ENCODE assay signal across 20 mouse cellular contexts in genomic region chr3:23135551-23135950, GRCm38 (mm10).
DNase-seq lines count a peak whose midpoint lies in the region; ATAC-seq and TF ChIP-seq lines count a peak whose summit lies in the region.
"Had no signal": no experiment of that assay in that cellular context is flagged by ENCODE, and none has a peak within 500 bp of the region (broad histone marks: within the 10 kb centered on the region; RNA-seq: fewer than 3 reads in every experiment).

No protein-coding gene starts in this region.

- no peak for TF ChIP-seq POLR2A in brain, embryonic 14.5 days (IDR thresholded peaks at IDR 0.05; ENCODE audit: borderline replicate concordance, extremely low read depth, insufficient read depth, insufficient read length, poor library complexity, severe bottlenecking)

- no peak overlapping the region for H3K9ac ChIP-seq in kidney, embryonic 15.5 days
- no peak overlapping the region for H3K9ac ChIP-seq in kidney, embryonic 16.5 days (replicated peaks; ENCODE audit: low read length)
- no peak overlapping the region for H3K9ac ChIP-seq in midbrain, embryonic 14.5 days (replicated peaks; ENCODE audit: low read length)
- H3K9ac ChIP-seq: forebrain, embryonic 13.5 days; hindbrain, embryonic 12.5 days; hindbrain, embryonic 15.5 days had no signal

- no peaks in the 10 kb centered on the region for H3K9me3 ChIP-seq in kidney, embryonic 15.5 days (replicated peaks)
- H3K9me3 ChIP-seq in kidney, embryonic 16.5 days (ENCODE audit: low read length): no peaks in the 10 kb centered on the region
- no peaks in the 10 kb centered on the region for H3K9me3 ChIP-seq in midbrain, embryonic 14.5 days (ENCODE audit: control insufficient read depth, low read length)
- H3K9me3 ChIP-seq: forebrain, embryonic 10.5 days; forebrain, embryonic 13.5 days; hindbrain, embryonic 12.5 days; hindbrain, embryonic 15.5 days had no signal

- H3K4me1 ChIP-seq in kidney, embryonic 15.5 days: no peaks in the 10 kb centered on the region
- H3K4me1 ChIP-seq in kidney, embryonic 16.5 days (ENCODE audit: insufficient read depth, low read length): no peaks in the 10 kb centered on the region
- no peaks in the 10 kb centered on the region for H3K4me1 ChIP-seq in midbrain, embryonic 14.5 days (ENCODE audit: control insufficient read depth, insufficient read depth, low read length)
- H3K4me1 ChIP-seq: forebrain, embryonic 10.5 days; forebrain, embryonic 13.5 days; hindbrain, embryonic 12.5 days; hindbrain, embryonic 15.5 days had no signal

- no peaks in the 10 kb centered on the region for H3K27me3 ChIP-seq in kidney, embryonic 15.5 days
- H3K27me3 ChIP-seq in kidney, embryonic 16.5 days (ENCODE audit: insufficient read depth, low read length): no peaks in the 10 kb centered on the region
- no peaks in the 10 kb centered on the region for H3K27me3 ChIP-seq in midbrain, embryonic 14.5 days (ENCODE audit: control insufficient read depth, insufficient read depth, low read length)
- H3K27me3 ChIP-seq: forebrain, embryonic 13.5 days; hindbrain, embryonic 12.5 days; hindbrain, embryonic 15.5 days had no signal

- no peak overlapping the region for H3K4me3 ChIP-seq in kidney, embryonic 15.5 days (replicated peaks)
- no peak overlapping the region for H3K4me3 ChIP-seq in kidney, embryonic 16.5 days (ENCODE audit: low read length)
- H3K4me3 ChIP-seq in midbrain, embryonic 14.5 days (replicated peaks; ENCODE audit: low read depth, low read length): no peak overlapping the region
- H3K4me3 ChIP-seq: forebrain, embryonic 10.5 days; forebrain, embryonic 13.5 days; hindbrain, embryonic 12.5 days; hindbrain, embryonic 15.5 days had no signal

- no peak overlapping the region for H3K4me2 ChIP-seq in kidney, embryonic 15.5 days
- no peak overlapping the region for H3K4me2 ChIP-seq in kidney, embryonic 16.5 days (replicated peaks; ENCODE audit: low read depth, low read length)
- H3K4me2 ChIP-seq in midbrain, embryonic 14.5 days (ENCODE audit: low read length): no peak overlapping the region
- H3K4me2 ChIP-seq: forebrain, embryonic 13.5 days; heart, embryonic 11.5 days; hindbrain, embryonic 12.5 days; hindbrain, embryonic 15.5 days had no signal

- peak; percentile 4 for DNase-seq in R1 (ENCODE audit: low read depth, low spot score)
- peak; percentile 5 for DNase-seq in brain, embryonic 14.5 days (ENCODE audit: low read depth)
- DNase-seq in left cerebral cortex, postnatal 10 days (ENCODE audit: extremely low spot score in 1 of 2, low spot score in 2 of 2): no peak
- no peak for DNase-seq in midbrain, embryonic 14.5 days
- DNase-seq: adrenal gland, postnatal 10 days; adrenal gland, postnatal 36 days; cerebellum, adult 18-20 months; cerebellum, adult 9-10 months; cerebellum, postnatal 14 days; gastrocnemius, postnatal 14 days; heart, adult 11 months had no signal

- no peak overlapping the region for H3K27ac ChIP-seq in kidney, embryonic 15.5 days
- H3K27ac ChIP-seq in kidney, embryonic 16.5 days (ENCODE audit: low read length): no peak overlapping the region
- no peak overlapping the region for H3K27ac ChIP-seq in midbrain, embryonic 14.5 days (replicated peaks; ENCODE audit: low read depth, low read length)
- H3K27ac ChIP-seq: forebrain, embryonic 10.5 days; forebrain, embryonic 13.5 days; hindbrain, embryonic 12.5 days; hindbrain, embryonic 15.5 days had no signal

- WGBS in kidney, embryonic 15.5 days: 53% methylated on average over 1 of the region's 1 CpGs
- 52% methylated on average over 1 of the region's 1 CpGs for WGBS in kidney, embryonic 16.5 days
- WGBS in midbrain, embryonic 14.5 days: 84% methylated on average over 1 of the region's 1 CpGs

- ATAC-seq in kidney, embryonic 15.5 days (replicated peaks; ENCODE audit: low FRiP score): peak; percentile 58
- ATAC-seq in kidney, embryonic 16.5 days (ENCODE audit: low FRiP score, low TSS enrichment): no peak
- ATAC-seq in midbrain, embryonic 14.5 days (ENCODE audit: low FRiP score, low TSS enrichment): no peak
- ATAC-seq: CD4-positive, CD25-positive, alpha-beta regulatory T cell, adult 4 months; forebrain, embryonic 13.5 days; forebrain, embryonic 16.5 days had no signal

- TF ChIP-seq CTCF in brain, embryonic 14.5 days (IDR thresholded peaks at IDR 0.05; ENCODE audit: borderline replicate concordance, extremely low read depth, insufficient read depth, insufficient read length): no peak

- intact Hi-C loops in left cerebral cortex, postnatal 10 days (cut with DNase I): no loop called here

- H3K36me3 ChIP-seq in kidney, embryonic 15.5 days: no peaks in the 10 kb centered on the region
- H3K36me3 ChIP-seq in kidney, embryonic 16.5 days (ENCODE audit: insufficient read depth, low read length): no peaks in the 10 kb centered on the region
- no peaks in the 10 kb centered on the region for H3K36me3 ChIP-seq in midbrain, embryonic 14.5 days (ENCODE audit: control insufficient read depth, insufficient read depth, low read length)
- H3K36me3 ChIP-seq: forebrain, embryonic 10.5 days; hindbrain, embryonic 12.5 days; hindbrain, embryonic 15.5 days had no signal

Comparison
In these comparisons a context has a peak if more than half of its experiments do, and no peak if none do; other contexts are left out.
1. DNase-seq: peak in R1 (single experiment) and brain, embryonic 14.5 days (single experiment); none in left cerebral cortex, postnatal 10 days (0 of 2) and midbrain, embryonic 14.5 days (single experiment).